Mouse (Mus musculus) cerebellum, postnatal 36 days (tissue): Measurements from ENCODE around the gene Aig1.
"Not testable (repeated sequence)": the region's sequence is repeated elsewhere in the genome, so short reads cannot be mapped to it uniquely, and the experiment has no call there.

Experiments used
- DNase-seq, 2 experiments: peaks; one replicate each; pipeline ENCODE4 v3.0.0; 2021 to 2022; ENCODE audit warnings: mixed read lengths in 2 of 2

Gene Aig1

DNA sequence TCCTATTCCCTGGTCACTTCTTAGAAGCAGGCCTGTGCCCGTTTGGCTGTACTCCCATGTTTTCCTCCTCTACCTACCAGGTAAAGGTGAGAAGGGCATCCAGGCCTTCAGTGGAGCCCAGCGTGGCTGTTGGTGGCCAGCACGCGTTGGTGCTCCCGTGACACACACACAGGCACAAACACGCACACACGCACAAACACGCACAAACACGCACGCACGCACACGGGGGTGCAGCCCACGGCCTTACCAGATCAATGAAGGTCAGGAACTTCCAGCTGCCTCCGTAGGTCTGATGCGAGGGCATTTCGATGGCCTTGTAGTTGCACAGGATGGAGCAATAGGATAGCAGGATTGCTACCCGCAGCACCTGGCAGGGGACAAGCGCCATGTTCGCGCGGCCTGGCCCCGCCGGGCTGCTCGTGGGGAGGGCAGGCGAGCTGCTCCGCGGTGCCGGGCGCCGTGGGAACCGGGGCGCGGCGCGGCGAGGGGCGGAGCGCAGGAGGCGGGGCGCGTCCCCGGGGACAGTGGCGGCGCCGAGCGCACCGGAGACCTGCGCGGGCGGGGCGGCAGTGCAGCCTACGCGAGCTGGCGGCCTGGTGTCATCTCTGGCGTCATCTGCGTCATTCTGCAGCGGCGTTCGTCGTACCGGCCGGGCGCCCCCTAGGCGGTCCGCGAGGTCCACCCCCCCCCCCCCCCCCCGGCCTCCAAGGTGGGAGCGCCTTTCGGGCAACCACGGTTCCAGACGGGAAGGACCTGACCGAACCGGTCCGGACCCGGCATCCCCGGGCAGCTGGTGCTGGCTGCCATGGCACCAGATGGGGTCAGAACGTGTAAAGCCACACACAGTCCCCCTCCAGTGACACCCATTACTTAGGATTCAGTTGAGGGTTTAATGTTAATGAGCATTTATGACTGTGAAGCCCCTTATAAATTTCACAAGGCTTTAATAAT, at the start of gene Aig1:
TSS of gene Aig1 (minus strand) at position 610 of the 951 bp plus-strand sequence.
- peak; percentile 80 to 86 for DNase-seq

DNA sequence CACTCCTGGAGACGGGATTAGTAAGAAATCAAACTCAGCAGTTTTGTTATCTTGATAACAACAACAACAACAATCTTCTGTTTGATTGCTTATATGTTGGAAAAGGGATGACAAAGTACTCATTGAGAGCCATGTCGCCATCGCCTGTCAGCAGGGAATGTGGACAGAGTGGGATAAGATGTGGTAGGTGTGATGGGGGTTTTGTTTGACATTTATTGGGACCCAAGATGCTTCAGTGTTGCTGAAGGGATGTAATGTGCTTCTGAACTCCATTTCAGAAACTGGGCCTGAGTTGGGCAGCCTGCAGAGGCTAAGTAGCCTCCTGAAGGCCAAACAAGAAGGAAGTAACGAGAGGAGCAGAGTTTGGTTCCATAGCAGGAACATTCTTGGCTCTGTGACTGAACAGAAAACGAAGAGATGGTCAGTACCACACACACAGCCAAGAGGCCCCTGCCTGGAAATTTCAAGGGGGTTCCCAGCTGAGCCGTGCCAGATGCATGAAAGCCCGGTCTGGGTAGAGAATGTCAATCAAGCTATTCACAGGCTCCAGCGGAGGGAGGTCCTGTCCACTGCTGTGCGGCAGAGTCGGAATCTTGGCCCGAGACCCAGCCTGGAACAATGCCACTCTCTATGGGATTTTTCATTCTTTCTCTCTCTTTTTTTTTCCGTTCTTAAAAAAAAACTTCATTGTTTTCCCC, 48.0 kb upstream of the Aig1 start:
- DNase-seq = peak; percentile 53 to 63

DNA sequence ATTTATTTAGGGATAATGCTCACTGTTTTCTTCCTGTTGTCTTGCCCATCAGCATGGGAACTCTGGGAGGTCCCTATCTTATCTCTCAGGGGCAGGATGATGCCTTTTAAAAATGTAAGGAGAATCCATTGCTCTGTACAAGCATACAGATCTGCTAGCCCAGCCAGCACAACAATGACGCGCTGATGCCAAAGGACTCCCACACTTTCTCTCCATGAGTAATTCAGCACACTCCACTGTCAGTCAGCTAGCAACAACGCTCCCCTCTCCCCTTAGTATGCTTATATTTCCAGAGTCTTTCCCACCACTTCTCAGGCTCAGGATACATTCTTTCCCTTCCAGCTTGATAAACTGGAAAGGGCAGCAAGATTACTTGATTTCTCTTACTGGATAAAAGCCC, 46.4 kb upstream of the Aig1 start:
- no peak for DNase-seq

DNA sequence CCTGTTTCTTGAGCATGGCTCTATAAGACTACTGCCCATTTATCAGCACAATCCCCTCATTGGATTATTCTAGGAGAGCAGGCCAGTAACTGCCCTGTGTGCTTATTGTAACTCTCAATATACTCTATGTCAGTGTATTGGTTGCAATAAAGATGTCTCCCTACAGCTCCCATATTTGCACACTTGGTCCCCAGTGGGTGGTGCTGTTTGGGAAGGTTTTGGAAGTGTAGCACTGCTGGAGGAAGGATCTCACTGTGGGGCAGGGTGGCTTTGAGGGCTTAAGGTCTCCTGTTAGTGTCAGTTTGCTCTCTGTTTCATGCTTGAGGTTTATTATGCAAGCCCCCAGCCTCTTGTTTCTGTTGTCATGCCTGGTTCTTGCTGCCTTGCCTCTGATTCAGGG, 44.9 kb upstream of the Aig1 start:
- no peak for DNase-seq

DNA sequence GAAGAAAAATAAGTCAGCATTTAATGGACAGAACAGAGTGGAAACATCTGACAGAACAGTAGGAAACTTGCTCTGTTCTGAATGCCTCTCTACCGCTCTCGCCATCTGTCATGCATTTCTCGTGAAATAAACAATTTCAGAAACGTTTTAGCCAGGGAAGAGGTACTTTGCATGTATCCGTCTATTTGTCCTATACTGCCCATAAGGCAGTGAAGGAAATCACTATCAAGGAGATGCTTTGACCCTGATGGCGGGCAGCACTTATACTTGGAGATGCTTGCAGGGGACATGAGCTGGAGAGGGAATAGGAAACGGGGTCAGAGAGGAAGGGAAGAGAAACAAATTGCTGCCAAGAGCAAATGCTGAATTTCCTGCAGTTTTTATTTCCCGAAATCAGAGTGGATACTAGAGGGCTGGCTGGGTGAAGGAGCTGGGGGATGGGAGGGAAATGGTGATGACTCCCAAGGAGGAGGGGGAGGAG, 37.5 kb upstream of the Aig1 start:
- peak; percentile 48 to 65 for DNase-seq

DNA sequence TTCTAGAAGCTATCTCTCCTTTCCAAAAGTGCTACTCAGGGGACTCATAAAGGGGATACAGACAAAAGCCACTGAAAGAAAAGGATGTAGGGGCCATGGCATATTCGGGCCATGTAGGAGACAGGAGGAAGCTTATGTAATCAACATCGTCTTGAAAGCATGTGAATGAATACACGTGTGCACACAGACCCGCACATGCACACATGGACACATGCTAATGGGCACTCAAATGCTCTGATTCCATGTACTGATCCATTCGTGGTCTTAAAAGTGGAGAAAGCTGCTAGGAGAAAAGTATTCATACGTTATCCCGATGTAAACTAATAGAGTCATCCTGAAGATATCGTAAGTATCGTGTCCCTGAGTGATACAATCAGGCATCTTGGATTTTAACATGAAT, 36.8 kb upstream of the Aig1 start:
- DNase-seq = peak in 1 of 2 experiments; percentile 47

DNA sequence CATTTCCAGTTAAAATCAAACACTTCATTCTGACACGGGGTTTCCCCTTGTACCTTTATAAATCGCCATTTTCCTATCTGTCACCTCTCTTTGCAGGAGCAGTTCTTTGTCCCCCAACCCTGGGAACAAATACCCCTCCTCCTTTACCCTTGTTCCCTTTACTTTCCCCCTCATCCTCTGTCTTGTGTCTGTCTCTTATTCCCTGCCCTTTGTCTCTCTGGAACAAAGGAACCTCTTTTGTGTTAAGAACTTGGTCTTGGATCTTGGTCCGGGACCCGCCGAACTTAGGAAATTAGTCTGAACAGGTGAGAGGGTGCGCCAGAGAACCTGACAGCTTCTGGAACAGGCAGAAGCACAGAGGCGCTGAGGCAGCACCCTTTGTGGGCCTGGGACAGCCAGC, 24.0 kb upstream of the Aig1 start:
- not testable (repeated sequence) for DNase-seq

DNA sequence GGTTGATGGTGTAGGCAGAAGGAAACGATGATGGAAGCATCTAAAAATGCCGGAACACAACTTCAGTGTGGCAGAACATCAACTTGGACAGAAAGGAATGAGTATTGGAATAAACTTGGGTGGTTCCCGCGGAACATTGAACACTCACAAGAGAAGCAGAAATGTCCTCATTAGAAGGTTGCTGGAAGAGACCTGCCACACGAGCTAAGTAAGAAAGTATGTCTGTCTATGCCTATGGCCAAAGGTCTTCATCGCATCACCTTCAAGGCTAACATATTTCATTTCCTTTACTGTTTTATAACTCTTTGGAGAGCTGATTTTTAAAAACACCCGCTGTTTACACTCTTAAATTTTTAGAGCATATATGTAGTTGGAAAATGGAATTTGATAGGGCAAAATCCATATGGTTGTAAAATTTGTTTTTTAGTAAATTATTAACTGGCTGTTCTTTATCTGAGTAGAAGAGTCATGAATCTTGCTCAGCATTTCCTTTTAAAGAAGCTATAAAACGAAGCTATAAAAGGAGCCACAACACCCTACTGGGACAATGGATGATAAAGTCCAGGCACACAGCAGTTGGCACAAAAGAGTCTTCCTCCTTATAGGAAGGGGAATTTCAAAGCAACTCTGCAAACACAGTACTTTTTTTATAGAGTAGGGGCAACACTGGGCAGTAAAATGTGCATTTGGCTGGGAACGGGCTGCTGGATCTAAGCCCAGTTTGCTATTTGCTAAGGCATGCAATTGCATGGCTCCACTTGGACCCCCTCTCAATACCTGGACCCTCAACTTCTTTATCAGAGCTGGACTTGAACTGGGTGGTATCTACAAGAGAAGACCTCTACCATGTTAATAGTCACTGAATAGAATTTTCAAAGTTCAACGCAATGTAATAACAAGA, 14.4 kb upstream of the Aig1 start:
- DNase-seq = no peak

DNA sequence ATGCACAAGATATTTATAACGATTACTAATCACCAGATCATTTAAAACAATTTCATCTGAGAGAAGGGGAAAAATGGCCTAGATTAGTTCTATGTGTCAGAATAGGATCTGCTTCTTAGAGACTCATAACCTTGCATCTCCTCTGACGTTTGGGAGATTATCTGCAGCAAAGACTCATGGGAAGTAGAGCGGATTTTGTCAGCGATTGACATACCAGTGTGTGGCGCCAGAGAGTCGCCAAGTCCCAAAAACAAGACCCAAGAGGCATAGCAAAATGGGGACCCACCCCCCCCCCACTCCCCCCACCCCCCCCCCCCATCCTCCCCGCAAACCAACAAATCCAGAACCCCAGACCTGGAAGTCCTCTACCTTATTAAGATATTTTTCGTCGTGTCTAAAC, 13.7 kb upstream of the Aig1 start:
- DNase-seq = no peak

DNA sequence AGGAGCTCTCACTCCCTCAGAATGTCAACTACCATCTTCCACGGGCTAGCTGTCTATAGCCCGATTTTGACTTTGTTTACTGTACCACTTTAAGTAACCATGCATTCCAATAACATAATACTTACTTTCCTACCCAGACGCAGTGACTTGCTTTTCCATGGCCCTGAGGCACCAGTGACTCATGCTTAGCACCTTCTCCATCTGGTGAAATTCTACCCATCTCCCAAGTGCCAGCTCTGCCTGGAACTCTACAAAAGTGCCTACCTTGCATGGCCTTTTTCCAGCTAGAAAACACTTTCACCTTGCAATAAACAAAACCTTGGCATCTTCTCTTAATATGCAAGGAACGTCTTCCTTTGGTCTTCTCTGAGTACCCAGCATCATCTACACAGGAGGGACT, 9.9 kb upstream of the Aig1 start:
- no peak for DNase-seq

DNA sequence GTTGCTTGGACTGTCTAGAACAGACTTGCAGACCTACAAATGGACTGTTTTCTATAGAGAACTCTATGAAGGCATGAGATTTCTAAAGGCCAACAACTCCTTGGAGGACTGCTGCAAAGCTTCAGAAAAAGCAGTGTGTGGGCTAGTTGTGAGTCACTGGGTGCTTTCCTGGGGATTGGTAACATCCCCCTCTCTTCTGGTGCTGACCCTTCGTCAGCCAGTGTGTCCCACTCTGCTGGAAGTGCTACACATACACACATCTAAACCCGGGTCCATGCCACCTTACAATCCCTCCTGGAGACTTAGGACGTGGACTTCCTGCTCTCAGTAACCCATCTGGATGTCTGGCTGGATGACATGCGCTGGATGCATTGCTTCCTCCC, 6.2 kb upstream of the Aig1 start:
- DNase-seq = no peak

DNA sequence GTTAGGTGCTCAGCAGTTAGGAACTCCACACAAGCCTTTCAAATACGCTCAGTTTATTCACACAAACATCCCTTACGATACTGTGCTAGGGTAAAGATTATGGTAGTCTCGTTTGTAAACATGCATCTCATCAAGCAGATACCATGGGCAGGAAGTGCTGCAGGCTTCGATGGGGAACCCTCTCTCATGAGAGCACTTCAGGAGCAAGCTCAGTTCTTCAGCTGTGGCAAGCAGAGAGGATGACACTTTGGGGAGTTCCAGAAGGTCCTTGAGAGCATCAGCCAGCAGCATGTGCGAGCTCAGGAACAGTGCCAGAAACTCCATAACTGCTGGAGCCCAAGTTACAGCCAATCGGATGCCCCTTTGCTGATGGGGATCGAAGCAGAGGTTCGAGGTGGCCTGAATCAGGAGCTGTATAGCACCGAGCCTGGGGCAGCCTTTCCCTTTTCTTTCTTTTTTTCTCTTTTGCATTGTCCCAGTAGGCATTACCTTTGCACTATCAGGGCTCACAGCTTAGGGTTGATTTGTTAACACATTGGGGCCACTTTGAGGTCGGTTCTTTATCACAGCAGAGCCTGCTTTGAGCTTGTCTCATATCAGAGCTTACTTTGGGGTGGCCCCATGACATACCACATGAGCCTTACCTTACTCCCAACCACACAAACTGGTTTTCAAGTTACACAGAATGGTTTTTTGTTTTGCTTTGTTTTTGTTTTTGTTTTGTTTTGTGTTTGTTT, 5.7 kb upstream of the Aig1 start:
- no peak for DNase-seq

DNA sequence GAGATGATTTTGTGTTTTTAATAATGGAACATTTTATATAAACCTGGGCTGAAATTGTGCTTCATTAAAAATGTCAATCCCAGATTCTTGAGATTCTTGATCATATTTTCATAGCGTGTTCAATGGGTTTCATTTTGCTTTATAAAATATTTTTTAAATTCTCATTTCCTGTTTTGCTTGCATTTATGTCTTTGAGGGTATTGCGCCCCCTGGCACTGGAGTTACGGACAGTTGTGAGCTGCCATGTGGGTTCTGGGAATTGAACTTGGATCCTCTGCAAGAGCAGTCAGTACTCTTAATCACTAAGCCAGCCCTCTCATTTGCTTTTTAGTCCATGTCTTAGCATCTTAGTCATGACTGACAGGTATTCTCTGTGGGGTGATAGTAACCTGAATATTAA, 1.8 kb upstream of the Aig1 start:
- DNase-seq = no peak

DNA sequence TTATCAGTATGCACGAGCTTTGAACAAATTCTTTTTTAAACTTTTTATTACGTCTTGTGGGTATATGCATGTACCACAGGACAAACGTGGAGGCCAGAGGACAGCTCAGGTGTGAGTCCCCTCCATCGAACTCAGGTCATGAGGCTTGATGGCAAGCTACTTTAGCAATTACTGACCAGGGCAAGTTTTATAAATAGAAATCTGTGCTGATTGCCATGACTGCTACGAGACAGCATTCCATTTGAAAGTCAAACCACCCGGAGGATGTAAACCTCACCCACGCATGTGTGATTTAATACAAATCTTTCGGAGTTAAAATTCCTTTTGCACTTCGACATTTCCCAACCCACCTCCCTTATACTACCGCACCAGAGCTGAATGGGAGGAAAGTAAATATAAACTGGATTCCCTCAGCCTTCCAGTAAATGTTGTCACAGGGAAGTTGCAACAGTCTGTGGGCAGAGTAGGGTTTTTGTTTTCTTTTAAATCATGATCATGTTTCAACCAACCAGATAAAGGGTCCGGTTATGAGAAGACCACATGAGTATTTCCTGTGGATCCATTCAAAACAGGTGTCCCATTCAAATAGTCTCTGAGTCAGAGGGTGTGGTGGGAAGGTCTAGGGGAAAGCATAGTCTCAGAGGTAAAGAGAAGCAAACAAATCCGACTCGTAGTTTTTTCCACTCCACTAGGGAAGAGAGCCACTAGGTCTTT, 699 bp upstream of the Aig1 start:
- peak in 1 of 2 experiments; percentile 26 for DNase-seq

DNA sequence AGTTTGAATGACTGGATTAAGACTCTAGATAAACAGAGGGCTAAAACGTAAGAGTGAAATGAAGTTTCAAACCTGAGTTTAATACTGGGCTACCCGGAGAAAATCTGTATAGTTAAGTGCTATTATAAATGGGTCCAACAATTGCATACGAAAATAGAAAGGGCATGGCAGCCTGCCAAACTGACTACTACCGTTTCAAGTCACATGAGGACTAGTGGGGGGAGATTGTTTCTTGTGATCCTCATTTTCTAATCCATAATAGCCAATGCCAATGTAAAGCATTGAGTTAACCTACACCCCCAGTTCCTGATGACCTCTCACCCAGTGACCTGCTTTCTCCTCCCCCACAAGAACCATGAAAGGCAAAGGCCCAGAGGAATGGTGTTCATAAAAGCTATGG, 2.4 kb downstream of the Aig1 start:
- DNase-seq = peak; percentile 56 to 57

DNA sequence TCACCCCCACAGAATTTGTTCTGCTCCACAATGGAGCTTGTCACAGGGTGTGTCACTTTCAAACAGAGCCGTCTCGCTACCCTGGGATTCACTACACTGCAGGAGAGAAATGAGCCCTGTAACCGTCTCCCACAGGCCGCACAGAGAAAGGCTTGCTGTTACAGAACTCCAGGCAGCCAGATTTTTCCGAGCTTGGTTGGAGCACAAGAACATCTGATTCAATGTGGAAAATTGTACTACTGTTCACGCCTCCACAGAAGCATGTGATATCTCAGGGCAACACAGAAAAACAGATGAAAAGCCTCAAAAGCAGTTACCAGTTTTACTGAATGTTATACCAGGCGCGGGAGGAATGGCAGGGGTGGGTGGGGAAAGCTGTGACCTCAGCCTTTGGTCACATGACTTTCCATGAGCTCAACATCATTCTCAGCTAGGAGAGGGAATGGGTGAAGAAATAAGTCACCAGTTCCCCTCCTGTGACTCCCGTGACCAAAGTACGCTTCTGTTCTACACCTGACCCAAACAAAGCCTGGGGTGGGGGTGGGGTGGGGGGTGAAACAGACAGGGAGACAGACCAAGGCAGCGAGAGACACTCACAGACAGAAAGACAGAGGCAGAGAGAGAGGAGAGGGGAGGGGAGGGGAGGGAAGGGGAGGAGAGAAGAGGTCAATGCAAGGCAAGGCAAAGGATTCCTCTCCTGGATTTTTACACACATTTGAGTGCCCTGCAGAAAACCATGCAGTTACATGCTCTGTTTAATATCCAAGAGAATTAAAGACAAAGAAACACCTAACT, 7.5 kb downstream of the Aig1 start:
- no peak for DNase-seq

DNA sequence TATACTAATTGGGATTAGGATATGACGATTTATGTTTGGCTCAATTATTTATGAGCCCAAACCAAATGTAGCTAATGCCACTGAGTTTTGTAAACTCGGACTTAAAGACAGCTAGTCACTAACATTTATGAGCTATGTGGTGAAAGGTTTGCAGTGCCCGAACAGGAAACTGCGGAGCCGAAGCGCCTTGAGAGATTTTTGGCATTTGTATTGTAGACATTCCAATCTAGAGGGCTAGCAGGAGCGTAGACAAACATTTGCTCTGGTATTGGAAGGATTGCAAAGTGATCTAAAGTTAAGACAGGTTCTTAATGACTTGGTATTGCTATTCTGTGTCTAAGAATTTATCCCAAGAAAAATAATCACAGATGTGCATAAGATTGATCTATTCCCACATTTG, 12.3 kb downstream of the Aig1 start:
- no peak for DNase-seq

DNA sequence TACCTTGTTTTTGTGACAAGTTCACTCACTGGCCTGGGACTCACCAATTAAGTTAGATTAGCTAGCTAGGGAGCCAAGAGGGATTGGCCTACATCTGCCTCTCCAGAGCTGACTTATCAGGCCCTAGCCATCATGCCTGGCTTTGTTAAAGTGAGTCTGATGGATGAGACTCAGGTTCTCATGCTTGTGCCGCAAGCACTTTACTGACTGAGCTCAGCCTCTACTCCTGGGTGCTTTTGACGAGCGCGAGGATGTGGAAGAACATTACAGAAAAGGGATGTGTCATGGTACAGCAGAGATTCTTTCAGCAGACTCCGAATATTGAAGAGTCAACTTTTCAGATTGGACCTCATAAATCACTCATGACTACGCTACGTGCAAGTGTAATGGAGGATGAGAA, 12.8 kb downstream of the Aig1 start:
- DNase-seq = no peak

DNA sequence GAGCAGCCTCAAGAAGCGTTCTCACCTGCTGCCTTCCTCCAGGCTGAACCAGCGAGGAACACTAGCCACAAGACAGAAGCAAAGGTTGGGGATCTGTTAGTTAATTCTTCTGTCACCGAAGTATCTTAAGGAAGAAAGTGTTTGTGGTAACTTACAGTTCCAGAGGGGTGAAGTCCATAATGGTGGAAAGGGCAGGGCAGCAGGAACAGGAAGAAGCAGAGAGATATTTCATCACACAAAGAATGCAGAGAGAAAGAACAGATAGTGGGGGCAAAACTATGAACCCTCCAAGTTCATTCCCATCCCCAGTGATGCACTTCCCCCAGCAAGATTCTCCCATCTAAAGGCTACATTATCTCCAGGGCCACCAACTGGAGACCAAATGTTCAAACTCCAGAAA, 13.7 kb downstream of the Aig1 start:
- no peak for DNase-seq

DNA sequence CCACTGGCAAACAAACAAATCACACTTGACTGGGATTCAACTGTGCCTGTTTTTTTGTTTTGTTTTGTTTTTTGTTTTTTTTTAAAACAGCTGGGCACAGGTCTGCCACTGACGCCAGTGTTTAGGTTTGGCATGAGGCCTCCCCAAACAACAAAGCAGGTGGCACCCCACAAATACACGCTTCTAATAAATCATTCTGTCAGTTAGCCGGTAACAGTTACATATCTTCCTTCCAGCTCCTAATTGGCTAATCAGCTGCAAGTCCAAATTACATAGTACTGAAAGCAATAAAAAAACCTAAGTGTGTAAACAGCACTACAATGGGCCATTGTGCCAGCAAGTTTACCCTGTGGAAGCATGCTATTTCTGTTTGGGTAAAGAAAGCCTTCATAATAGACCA, 18.7 kb downstream of the Aig1 start:
- DNase-seq = no peak

DNA sequence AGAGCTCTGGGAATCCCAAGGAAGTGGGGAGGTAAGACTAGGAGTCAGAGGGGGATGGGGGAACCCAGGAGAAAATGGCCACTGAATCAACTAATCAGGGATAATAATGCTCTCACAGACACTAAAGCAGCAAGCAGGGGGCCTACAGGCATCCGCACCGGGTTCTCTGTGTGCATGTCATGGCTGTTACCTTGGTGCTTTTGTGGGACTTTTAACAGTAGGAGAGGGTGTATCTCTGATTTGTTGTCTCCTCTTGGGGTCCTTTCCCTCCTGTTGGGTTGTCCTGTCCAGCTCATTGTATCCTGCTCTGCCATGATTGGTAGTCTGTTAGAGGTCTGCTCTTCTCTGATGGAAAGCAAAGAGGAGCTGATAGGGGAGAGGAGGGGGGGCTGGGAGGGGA, 19.6 kb downstream of the Aig1 start:
- DNase-seq = no peak
